Comparison of ENCODE assay signal across 8 mouse cellular contexts in genomic region chr13:98890137-98890870, GRCm38 (mm10). TPM values are rescaled to one million over a fixed set of nuclear protein-coding genes. Genes with fewer than 3 reads are reported as not detected.
DNase-seq lines count a peak whose midpoint lies in the region; ATAC-seq and TF ChIP-seq lines count a peak whose summit lies in the region.

No protein-coding gene starts in this region.

- no peaks in the 10 kb centered on the region for H3K27me3 ChIP-seq in forebrain, postnatal 0 days (ENCODE audit: insufficient read depth, low read length)

- H3K27ac ChIP-seq in forebrain, postnatal 0 days (ENCODE audit: low read depth, low read length), result peak overlapping the region; percentile 94

- ATAC-seq in forebrain, postnatal 0 days, result peak; percentile 75

- H3K36me3 ChIP-seq in forebrain, postnatal 0 days (ENCODE audit: insufficient read depth), result peaks cover 16% of the 10 kb centered on the region

- H3K4me3 ChIP-seq in forebrain, postnatal 0 days (ENCODE audit: low read depth, low read length), result peak overlapping the region; percentile 74

- DNase-seq in Muller cell, postnatal 12 days (ENCODE audit: inconsistent ontology term), result peak; percentile 63
- DNase-seq in cerebellum, adult 18-20 months, result peak; percentile 50 to 62
- DNase-seq in forebrain, postnatal 0 days, result peak; percentile 39
- DNase-seq in heart, postnatal 4 days, result peak; percentile 69
- DNase-seq in layer of hippocampus, postnatal 25 days (ENCODE audit: extremely low spot score in 1 of 2, low spot score in 1 of 2), result peak; percentile 43 to 46
- DNase-seq in lung, postnatal 36 days, result peak; percentile 64
- DNase-seq in retina, embryonic 14.5 days (ENCODE audit: low spot score), result peak; percentile 75
- DNase-seq in thymus, postnatal 36 days, result peak; percentile 64 to 77

- 3% methylated on average over 51 of the region's 71 CpGs for WGBS in forebrain, postnatal 0 days

- H3K4me2 ChIP-seq in forebrain, postnatal 0 days (ENCODE audit: low read depth), result peak overlapping the region; percentile 95

- H3K9me3 ChIP-seq in forebrain, postnatal 0 days (ENCODE audit: low read length), result no peaks in the 10 kb centered on the region

- H3K4me1 ChIP-seq in forebrain, postnatal 0 days (ENCODE audit: insufficient read depth), result peaks cover 6% of the 10 kb centered on the region; the same call in 1 of the 2 replicates

- TF ChIP-seq CTCF in forebrain, postnatal 0 days (IDR thresholded peaks at IDR 0.05; ENCODE audit: low read depth), result no peak

- peak overlapping the region; percentile 82 for H3K9ac ChIP-seq in forebrain, postnatal 0 days

RNA-seq across cellular contexts. Expression of gene Tnpo1, which starts 35.9 kb away (rescaled TPM):
- total RNA-seq in forebrain, postnatal 0 days (2014; rRNA removed), result 70.6 and 73.5 TPM in 2 replicates
- polyA plus RNA-seq in forebrain, postnatal 0 days (2015; fragmentation: Nextera tagmentation; extraction: Ambion mirVana), result 15.1 and 16.2 TPM in 2 replicates
- 10 to 100 TPM; 95.4 to 97.2 TPM for total RNA-seq in heart, postnatal 4 days (2021)
- total RNA-seq in layer of hippocampus, postnatal 25 days (2021), result 10 to 100 TPM; 54.3 to 64.1 TPM

Comparison
In these comparisons a context has a peak if more than half of its experiments do, and no peak if none do; other contexts are left out.
1. Peak in every context shown above with its lines: DNase-seq, ATAC-seq, H3K4me3 ChIP-seq and H3K27ac ChIP-seq.